Mouse (Mus musculus): ENCODE results near the gene Ifitm2. TPM values are rescaled to one million over a fixed set of nuclear protein-coding genes. Genes with fewer than 3 reads are reported as not detected.

Gene Ifitm2
- polyA plus RNA-seq, 1 experiment: 986 TPM

DNA sequence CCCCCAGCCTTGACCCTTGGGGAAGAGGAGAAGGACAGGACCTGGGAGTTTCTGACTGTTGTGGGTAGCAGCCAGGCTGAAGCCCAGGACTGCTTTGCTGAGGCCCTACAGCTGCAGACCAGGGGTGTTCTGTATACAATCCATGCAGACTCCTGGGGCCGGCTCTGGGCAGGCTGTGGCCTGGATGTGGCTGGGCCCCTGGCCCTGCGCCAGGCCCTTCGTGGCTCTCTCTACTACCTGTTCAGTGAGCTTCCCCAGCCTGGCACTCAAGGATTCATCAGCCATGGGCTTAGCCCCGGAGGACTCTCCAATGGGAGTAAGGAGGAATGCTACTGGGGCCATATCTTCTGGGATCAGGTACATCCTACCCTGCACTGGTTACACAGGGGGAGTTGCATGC lies 12.4 kb downstream of the Ifitm2 start:
- no peak for DNase-seq (ENCODE audit: low read depth)

DNA sequence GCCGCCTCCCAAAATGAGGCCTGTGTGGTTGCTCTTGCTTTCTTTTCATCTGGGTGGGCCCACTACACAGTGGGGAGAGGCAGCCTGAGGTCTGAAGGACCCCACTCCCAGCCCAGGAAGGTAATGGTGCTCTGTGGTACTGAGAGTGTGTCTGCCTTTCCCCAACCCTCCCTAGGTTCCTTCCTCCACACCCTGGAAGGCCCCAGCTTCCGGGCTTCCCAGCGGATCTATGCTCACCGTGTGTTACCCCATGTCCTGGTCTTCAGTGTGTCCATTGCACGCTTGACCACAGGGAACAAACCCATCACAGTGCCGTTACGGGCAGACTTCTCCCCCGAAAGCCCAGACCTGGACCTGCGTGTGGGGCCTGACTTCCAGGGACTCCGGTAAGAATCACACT lies 13.0 kb downstream of the Ifitm2 start:
- no peak for DNase-seq (ENCODE audit: low read depth)

DNA sequence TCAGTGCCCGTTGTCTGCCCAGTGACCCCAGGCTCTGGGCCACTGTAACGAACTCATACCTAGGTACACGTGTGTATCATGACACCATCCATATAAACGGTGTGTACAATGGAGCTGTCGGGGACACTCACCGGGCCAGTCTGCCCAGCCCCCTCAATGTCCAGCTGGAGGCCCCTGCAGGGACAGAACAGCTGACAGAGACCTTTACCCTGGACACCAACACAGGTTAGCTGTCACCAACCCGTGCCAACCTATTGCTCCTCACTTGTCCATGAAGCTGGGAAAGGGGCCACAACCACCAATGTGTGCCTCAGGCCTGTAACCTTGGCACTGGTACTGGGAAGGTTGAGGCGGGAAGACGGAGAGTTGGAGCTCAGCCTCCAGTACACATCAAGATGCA lies 13.4 kb downstream of the Ifitm2 start:
- DNase-seq (ENCODE audit: low read depth): no peak

DNA sequence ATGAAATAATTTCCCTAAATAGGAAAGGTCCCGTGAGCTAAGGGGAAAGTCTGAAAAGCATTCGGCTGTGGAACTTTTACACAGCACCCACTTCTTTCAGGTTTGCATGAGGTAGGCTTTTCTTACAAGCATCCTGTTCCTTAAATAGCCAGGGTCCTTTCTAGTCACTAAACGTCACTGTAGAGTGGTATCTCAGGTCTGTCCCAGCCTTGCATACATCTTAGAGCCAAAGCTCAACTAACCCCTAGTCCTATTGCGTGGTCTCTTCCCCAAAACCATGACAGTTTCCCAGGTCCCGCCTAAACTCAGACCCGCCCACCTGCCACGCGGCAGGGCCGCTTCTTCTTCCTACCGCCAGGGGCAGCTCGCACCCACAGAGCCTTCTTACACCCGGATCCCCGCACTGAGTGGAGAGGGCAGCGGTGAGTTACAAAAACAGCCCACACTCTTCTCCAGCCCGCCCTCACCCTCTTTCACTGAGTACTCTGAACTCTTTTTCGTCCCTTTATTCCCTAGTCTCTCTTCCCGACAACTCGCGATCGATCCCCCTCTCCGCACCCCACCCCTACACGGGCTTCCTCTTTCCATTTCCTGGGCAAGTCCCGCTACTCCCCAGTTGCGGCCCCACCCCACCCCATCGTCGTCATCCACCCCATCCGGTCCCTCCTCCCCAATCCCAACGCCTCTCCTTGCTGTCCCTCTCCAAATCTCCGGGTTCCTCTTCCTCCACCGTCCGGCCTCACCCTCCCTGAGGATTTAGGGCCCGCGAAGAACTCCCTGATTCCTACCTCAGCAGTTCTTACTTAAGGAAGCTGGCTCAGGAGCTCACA lies 14.3 kb downstream of the Ifitm2 start, which contains the start of gene Pgghg:
Pgghg (plus strand) TSS at position 170 of the 830 bp plus-strand sequence.
- peak; percentile 59 for DNase-seq (ENCODE audit: low read depth)

DNA sequence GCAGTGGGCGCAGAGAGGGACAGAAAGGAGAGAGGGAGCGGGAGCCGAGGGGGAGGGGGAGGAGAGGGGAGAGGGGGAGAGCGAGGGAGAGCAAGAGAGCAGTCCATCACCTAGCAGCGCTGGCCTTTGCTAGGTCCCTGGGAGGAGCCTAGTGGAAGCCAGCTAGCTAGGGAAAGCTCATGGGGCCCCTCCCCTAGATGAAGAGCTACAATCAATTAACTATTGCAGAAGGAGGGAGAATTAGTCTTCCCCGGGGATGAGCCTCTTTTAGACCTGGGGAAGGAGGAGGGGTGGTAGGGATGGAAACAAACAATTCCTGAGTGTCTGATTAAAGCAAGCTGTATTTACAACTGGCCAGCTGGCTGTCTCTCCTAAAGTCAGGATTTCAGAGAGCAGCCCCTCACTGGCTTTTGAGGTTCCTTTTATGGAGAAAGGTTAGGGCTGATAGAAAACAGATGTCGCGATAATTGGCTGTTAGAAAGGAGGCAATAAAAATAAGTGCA lies 16.1 kb downstream of the Ifitm2 start:
- DNase-seq (ENCODE audit: low read depth): no peak

DNA sequence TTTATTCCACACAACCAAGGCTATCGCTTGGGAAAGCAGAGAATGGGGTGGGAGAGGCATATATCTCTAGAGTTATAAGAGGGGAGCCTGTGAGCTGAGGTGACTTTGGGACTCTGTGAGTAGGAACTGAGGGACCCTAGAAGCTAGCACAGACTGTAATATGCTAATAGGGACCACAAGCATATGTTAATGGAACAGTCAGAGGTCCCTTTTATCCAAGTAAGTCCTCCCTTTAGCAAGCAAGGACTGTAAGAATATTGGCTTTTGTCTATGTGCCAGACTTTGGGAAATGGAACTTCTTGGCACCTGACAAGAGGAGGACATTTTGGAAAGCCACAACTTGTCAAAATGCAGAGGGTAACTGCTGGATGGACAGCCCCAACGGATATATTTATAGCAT lies 16.9 kb downstream of the Ifitm2 start:
- DNase-seq (ENCODE audit: low read depth): no peak

DNA sequence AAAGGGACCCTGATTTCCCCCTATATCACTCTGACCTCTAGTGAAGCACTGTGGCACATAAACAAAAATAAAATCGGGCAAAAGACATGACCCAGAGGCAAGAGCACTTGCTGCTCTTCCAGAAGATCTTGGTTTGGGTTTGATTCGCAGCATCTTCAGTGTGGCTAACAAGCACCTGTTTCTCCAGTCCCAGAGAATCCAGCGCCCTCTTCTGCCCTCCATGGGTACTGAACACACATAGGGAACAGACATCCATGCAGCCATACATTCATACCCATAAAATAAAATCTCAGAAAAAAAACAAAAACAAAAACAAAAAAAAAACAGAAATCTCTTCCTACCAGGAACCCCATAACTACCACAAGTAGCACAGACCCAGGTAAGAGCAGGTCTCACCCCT lies 17.4 kb downstream of the Ifitm2 start:
- DNase-seq (ENCODE audit: low read depth): no peak

DNA sequence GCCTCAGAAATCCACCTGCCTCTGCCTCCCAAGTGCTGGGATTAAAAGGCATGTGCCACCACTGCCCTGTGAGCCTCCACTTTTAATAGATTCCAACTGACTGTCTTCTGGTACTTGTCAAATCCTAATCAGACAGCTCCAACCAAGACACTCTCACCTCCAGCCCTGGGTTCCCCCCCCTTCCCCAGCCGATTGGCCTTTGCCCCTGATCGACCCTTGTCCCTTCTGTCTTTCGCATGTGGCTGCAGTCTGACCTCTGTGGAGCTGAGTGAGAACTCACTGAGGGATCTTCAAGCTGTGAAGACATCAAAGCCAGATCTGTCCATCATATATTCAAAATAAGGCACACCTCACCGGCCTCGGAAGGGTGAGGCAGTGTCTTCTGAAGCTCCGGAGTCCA lies 28.6 kb downstream of the Ifitm2 start:
- no peak for DNase-seq (ENCODE audit: low read depth)

DNA sequence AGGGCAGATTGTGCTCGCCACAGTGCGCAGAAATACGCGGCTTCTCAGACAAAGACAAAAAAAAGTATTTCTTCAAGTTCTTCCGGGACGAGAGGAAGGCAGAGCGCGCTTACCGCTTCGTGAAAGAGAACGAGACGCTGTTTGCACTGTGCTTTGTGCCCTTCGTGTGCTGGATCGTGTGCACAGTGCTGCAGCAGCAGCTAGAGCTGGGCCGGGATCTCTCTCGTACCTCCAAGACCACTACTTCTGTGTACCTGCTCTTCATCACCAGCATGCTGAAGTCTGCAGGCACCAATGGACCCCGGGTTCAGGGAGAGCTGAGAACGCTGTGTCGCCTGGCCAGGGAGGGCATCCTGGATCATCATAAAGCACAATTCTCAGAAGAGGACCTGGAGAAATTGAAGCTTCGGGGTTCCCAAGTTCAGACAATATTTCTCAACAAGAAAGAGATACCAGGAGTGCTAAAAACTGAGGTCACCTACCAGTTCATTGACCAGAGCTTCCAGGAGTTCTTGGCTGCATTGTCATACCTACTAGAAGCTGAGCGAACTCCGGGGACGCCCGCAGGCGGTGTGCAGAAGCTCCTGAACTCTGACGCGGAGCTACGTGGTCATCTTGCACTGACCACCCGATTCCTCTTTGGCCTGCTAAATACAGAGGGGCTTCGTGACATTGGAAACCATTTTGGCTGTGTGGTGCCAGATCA lies 32.6 kb downstream of the Ifitm2 start:
- no peak for DNase-seq (ENCODE audit: low read depth)

DNA sequence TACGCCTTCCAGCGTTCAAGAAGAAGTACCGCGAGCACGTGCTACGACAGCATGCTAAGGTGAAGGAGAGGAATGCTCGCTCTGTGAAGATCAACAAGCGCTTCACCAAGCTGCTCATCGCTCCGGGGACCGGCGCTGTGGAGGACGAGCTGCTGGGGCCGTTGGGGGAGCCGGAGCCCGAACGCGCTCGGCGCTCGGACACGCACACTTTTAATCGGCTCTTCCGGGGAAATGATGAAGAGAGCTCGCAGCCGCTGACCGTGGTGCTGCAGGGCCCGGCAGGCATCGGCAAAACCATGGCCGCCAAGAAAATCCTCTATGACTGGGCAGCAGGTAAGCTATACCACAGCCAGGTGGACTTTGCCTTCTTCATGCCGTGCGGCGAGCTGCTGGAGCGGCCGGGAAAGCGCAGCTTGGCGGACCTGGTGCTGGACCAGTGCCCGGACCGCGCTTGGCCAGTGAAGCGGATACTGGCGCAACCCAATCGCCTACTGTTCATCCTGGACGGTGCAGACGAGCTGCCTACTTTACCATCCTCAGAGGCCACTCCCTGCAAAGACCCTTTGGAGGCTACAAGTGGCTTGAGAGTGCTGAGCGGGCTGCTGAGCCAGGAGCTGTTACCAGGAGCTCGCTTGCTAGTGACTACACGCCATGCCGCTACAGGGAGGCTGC lies 33.3 kb downstream of the Ifitm2 start:
- DNase-seq (ENCODE audit: low read depth): no peak

DNA sequence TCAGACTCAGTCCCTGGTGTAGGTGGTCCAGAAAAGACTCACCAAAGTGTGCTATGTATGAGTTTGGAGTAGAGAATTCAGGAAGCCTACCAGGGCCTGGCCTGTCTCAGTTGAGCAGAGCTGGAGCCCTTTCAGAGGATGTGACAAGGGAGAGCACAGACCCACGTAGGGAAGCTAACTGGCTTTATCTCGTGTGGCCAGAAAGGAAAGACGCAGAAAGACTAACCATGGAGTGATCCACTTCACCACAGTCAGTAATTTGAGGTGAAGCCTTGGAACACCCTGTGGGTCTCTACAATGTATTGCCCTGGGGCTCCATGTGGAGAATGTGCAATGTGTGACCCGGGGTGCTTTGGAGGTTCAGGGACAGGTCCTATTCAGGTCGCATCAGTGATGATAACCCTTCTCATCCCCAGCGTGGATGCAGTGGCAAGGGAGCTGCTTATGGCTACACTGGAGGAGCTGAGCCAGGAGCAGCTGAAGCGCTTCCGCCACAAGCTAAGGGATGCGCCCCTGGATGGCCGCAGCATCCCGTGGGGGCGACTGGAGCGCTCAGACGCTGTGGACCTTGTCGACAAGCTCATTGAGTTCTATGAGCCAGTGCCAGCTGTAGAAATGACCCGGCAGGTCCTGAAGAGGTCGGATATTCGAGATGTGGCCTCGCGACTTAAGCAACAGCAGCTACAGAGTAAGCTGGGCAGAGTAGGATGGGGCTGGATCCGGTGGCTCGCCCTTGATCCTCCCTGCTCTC lies 34.4 kb downstream of the Ifitm2 start:
- DNase-seq (ENCODE audit: low read depth): no peak

DNA sequence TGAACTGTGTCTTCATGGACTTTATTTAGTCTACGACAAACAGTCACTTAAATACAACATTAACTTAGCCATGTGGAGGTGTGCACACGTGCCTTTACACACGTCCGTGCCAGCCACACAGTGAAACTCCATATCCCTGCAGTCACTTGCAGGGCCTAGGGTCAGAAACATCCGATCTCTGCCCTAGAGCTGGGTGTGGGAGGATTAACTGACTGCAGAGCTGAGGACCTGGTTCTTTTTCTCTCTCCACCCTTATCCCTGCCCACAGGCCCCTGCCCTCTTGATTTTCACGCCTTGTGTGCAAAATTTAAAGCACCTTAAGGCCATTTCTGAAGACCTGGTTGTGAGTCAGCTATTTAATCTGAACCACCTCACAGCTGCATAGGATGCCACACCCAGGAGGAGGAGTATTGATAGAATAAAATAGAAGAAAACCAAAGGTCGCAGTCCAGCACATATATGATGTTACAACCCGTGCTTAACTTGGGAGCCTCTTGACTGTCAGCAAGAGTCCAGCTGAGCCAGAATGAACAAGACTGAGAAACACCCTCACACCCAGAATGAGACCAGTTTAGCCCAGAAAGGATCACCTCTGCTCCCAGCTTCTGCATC lies 35.3 kb downstream of the Ifitm2 start, which contains the start of gene Nlrp6:
Nlrp6 (plus strand) TSS at position 485 of the 612 bp plus-strand sequence.
- no peak for DNase-seq (ENCODE audit: low read depth)

DNA sequence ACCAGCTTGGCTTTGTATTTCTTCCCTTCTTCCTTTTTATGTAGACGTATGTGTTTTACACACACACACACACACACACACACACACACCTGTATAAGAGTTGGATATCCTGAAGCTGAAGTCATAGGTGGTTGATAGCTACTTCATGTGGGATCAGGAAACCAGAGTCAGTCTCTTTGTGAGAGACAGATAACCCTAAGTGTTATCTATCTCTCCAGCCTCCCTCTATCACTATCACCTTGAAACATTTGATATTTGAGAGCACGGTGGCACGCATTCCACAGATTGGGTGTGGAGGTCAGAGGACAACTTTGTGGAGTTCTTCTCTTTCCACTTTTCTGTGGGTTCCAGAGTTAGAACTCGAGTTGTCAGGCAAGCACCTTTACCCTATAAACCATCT lies 35.9 kb downstream of the Ifitm2 start:
- no peak for DNase-seq (ENCODE audit: low read depth)

DNA sequence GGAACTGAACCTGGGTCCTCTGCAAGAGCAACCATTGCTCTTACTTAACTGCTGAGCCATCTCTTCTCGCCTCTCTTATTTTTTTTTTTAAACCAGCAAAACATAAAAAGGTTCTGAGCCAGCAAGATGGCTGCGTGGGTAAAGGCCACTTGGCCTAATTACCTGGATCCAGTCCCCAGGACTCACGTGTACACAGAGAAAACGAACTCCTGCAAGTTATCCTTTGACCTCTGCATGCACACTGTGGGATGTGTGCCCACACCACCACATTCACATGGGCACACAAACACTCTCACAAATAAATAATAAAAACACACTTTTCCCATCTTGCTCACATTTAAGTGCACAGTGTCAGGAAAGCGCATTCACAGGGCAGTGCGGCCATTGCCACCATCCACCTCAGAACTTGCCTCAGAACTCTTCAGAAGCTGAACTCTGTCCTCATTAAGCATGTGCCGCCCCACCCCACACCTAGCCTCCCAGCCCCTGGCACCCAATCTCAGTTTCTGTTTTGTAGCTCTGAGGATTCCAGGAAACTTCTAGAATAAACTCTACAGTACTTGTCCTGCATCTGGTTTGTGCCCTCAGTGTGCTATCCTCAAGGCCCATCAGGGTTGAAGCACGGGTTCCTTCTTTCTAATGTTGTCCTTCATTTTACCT lies 41.6 kb downstream of the Ifitm2 start:
- no peak for DNase-seq (ENCODE audit: low read depth)

DNA sequence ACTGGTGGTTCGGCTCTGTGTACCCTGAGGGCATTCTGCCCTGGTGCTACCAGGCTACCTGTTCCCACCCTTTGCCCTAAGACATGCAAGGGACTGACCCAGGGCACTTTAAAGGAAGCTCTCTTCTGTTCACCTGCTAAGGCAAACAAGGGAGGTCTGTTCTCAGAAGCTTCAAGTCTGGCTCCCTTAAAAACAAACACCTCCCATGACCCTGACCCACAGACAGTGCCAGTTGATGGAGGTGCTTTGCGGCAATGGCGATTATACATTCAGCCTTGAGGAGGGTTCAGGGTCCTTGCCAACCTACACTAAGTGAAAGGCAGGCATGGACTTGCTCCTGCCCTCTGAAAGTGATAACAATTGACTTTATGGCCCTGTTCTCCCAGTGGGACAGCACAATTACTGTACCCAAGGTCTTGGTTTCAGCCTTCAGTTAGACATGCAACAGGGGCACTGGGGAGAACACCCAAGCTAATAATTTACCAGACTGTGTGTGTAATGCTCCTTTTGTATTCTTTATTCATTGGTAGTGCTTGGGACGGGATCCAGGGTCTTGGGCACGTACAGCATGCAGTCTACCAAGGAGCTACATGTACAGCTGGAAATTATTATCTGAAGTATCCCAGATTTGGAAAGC lies 42.8 kb downstream of the Ifitm2 start:
- DNase-seq (ENCODE audit: low read depth): no peak

DNA sequence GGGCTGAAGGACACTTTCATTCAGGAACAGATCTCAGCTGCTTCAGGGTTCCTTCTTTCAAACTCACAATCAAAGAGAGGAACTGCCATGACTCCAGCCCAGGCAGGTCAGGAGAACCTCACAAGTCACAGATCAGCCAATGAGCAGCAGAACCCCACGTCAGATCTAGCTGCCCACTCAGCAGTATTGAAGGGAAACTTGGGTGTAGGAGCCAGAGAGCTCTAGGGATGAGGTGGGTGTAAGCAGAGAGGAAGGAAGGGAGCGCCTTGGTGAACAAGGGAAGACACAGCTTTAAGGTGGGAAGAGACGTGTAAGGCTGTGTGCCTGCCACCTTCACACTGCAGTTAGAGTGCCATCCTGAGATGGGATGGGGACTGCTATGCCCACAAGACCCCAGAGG lies 43.5 kb downstream of the Ifitm2 start:
- no peak for DNase-seq (ENCODE audit: low read depth)

DNA sequence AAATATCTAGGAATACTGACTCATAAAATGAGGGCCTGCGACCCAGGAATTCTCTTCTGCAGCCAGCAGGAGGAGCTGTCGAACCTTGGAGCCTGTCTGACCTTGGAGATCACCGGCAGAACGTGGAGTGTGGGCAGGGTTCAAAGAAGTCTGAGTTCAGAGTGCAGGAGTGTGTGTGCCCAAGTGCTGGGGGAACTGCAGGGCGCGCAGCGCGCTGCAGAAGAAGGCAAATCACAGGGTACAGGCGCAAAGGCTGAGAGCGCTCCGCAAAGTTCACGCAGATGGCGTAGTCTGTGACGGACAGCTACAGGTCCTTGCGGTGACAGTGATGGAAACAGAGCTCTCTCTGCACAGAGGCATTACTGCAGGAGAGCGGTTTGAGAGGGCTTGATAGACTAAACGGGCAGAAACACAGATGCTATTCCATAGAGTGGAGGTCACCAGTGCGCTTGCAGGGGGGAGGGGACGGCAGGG lies 47.1 kb downstream of the Ifitm2 start:
- no peak for DNase-seq (ENCODE audit: low read depth)

DNA sequence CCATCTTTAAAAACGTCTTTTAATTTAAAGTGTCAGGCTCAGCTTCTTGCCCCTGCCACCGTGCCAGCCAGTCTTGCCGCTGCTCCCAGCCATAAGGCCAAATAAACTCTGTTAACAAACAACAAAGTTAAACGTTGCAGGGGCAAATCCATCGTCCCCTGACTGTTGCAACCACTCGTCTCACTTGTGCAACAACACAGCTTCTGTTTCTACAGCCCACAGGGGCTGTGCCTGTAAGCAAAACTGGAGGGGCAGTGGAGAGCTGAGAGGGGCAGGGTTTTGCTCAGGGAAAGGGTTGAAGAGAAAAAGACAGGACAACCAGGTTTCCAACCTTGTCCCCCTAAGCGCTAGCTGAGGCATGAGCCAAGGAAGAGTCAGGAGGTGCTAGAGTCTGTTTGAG lies 47.6 kb downstream of the Ifitm2 start:
- no peak for DNase-seq (ENCODE audit: low read depth)

DNA sequence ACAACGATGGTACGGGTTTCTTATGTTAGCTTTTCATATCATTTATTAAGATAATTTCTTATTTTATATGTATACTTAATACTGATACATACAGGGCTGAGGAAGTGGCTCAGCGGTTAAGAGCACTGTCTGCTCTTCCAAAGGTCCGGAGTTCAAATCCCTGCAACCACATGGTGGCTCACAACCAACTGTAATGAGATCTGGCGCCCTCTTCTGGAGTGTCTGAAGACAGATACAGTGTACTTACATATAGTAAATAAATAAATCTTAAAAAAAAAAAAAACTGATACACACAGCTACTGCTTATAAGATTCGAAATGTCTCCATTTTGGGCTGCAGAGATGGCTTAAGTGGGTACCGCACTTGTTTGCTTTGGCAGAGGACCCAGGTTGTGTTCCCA lies 48.1 kb downstream of the Ifitm2 start:
- DNase-seq (ENCODE audit: low read depth): no peak

DNA sequence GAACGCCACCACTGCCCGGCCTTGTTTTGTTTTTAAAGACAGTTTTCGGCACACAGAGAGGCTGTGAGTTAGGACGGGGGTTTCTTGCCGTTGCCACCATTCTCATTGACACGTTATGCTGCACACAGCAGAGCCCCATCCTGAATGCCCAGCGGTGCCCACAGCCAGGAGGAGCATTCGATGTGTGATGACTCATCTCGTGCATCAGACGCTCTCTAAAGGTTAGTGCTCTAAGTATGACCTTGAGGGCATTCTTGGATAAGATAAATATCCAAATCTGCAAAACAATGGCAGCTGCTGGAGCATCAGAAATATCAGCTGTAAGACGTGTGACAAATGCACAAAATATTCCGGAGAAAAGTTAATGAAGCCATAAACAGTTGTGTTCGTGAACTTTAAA lies 48.7 kb downstream of the Ifitm2 start:
- DNase-seq (ENCODE audit: low read depth): no peak

All from gonadal fat pad, adult 2 months (tissue).